Mouse (Mus musculus): Measurements from ENCODE around the gene Hcn2.

GRCm38 (mm10) chr10:79708668-79709067, 7.8 kb upstream of the Hcn2 start:
- TF ChIP-seq CTCF (IDR thresholded peaks at IDR 0.05; ENCODE audit: borderline replicate concordance, insufficient read depth, low read depth, low read length): no peak
- TF ChIP-seq POLR2A (IDR thresholded peaks at IDR 0.05; ENCODE audit: borderline replicate concordance, insufficient read depth, low read length): no peak
